Mouse (Mus musculus) erythroblast, adult 5-6 weeks (primary cell): ENCODE results near the gene Xpnpep2. TPM values are rescaled to one million over a fixed set of nuclear protein-coding genes. Genes with fewer than 3 reads are reported as not detected.

Experiments
- ATAC-seq: replicated peaks from 2 replicates; pipeline ENCODE4 v1.8.0; 2016; ENCODE audit warnings: moderate number of reproducible peaks, mild to moderate bottlenecking, moderate TSS enrichment, inconsistent platforms; ENCODE audit not compliant: poor library complexity, low FRiP score, severe bottlenecking
- total RNA-seq, 2 experiments: library from RNA; stranded (forward) in 1 of 2; stranded (reverse) in 1 of 2; fragments of 150-400 nt in 1 of 2; fragments of 200-764, 138-1000 nt in 1 of 2; gene quantifications; 2 replicates each; pipeline versions ENCODE4 v1.2.3 to v1.2.4; 2015 to 2017; ENCODE audit warnings: low replicate concordance in 2 of 2

The Xpnpep2 gene
- total RNA-seq, 2 experiments from 2014 or later = not detected

- no peak for ATAC-seq
Measured at GRCm38 (mm10) chrX:48119294-48119693, 10.8 kb downstream of the Xpnpep2 start.

GRCm38 (mm10) chrX:48124132-48125071, 15.9 kb downstream of the Xpnpep2 start:
- ATAC-seq = peak; percentile 81

- ATAC-seq = no peak
Measured at GRCm38 (mm10) chrX:48126903-48127476, 18.5 kb downstream of the Xpnpep2 start.

- no peak for ATAC-seq
Measured at GRCm38 (mm10) chrX:48127502-48128218, 19.1 kb downstream of the Xpnpep2 start.

GRCm38 (mm10) chrX:48129167-48129566, 20.6 kb downstream of the Xpnpep2 start:
- ATAC-seq = no peak

- no peak for ATAC-seq
Measured at GRCm38 (mm10) chrX:48136935-48137334, 28.4 kb downstream of the Xpnpep2 start.

- no peak for ATAC-seq
Measured at GRCm38 (mm10) chrX:48138011-48138410, 29.5 kb downstream of the Xpnpep2 start.

GRCm38 (mm10) chrX:48138539-48139275, 30.2 kb downstream of the Xpnpep2 start:
- ATAC-seq = no peak

- no peak for ATAC-seq
Measured at GRCm38 (mm10) chrX:48139368-48140285, 31.1 kb downstream of the Xpnpep2 start.

GRCm38 (mm10) chrX:48140286-48140877, 31.9 kb downstream of the Xpnpep2 start:
- ATAC-seq = no peak

- ATAC-seq = no peak
Measured at GRCm38 (mm10) chrX:48141481-48141880, 33.0 kb downstream of the Xpnpep2 start.

- no peak for ATAC-seq
Measured at GRCm38 (mm10) chrX:48143415-48144335, 35.1 kb downstream of the Xpnpep2 start.

GRCm38 (mm10) chrX:48146262-48146661, 37.7 kb downstream of the Xpnpep2 start, which contains the start of gene Sash3:
Gene Sash3 (plus strand): TSS chrX:48146436.
- ATAC-seq = peak; percentile 70; the same call in 1 of the 2 replicates

GRCm38 (mm10) chrX:48147226-48147625, 38.7 kb downstream of the Xpnpep2 start:
- ATAC-seq = no peak

- no peak for ATAC-seq
Measured at GRCm38 (mm10) chrX:48147741-48148186, 39.2 kb downstream of the Xpnpep2 start.

- ATAC-seq = no peak
Measured at GRCm38 (mm10) chrX:48152106-48152505, 43.6 kb downstream of the Xpnpep2 start.

GRCm38 (mm10) chrX:48153414-48153813, 44.9 kb downstream of the Xpnpep2 start:
- peak; percentile 69 for ATAC-seq
